Mouse (Mus musculus) heart, postnatal 25 days (tissue): ENCODE results near the gene Fcor. TPM values are rescaled to one million over a fixed set of nuclear protein-coding genes. Genes with fewer than 3 reads are reported as not detected.
A peak's percentile ranks its signal among the peaks of the same experiment; 100 is the strongest.

Source experiments
- DNase-seq: peaks from one replicate; pipeline ENCODE4 v3.0.0; 2022; ENCODE audit warnings: low spot score
- intact Hi-C: fragments of 180-260 bp; cut with DNase I; formaldehyde crosslinking; loops from one replicate; pipeline ENCODE4 v1.15.1; 2025
- total RNA-seq, 2 experiments: library from RNA; stranded (reverse); gene quantifications; 2 replicates each; pipeline ENCODE4 v1.2.3; 2021

Fcor gene
- total RNA-seq, result 1 to 10 TPM in 1 of 2 experiments, not detected in 1; 2.2 TPM

GRCm38 (mm10) chr8:3671980-3672491 is at the start of gene Fcor:
Gene Fcor, minus strand, starts transcription at chr8:3672362.
- intact Hi-C loops, result loop anchor here (1.0 to 2.0 kb wide), 4 partner anchors 47 to 313 kb away; partner anchors contain the start of gene Pcp2
- DNase-seq, result peak; percentile 53

GRCm38 (mm10) chr8:3721041-3721440 is 48.9 kb upstream of the Fcor start:
- DNase-seq, result no peak
- intact Hi-C loops, result no loop called here

GRCm38 (mm10) chr8:3720551-3720950 is 48.4 kb upstream of the Fcor start, which contains the start of gene Clec4g:
Gene Clec4g, minus strand, starts transcription at chr8:3720651.
- intact Hi-C loops, result no loop called here
- no peak for DNase-seq

GRCm38 (mm10) chr8:3718559-3718958 is 46.4 kb upstream of the Fcor start:
- peak; percentile 32 for DNase-seq
- intact Hi-C loops, result loop anchor here (5.0 kb wide), 1 partner anchor 239 kb away; no protein-coding TSS in a partner anchor

GRCm38 (mm10) chr8:3717321-3717954 is 45.3 kb upstream of the Fcor start:
- intact Hi-C loops, result loop anchor here (5.0 kb wide), 1 partner anchor 240 kb away; no protein-coding TSS in a partner anchor
- no peak for DNase-seq

GRCm38 (mm10) chr8:3711646-3712045 is 39.5 kb upstream of the Fcor start:
- DNase-seq, result no peak
- intact Hi-C loops, result no loop called here

GRCm38 (mm10) chr8:3710312-3710711 is 38.1 kb upstream of the Fcor start:
- intact Hi-C loops, result no loop called here
- no peak for DNase-seq

GRCm38 (mm10) chr8:3707611-3708010 is 35.4 kb upstream of the Fcor start:
- no peak for DNase-seq
- intact Hi-C loops, result no loop called here

- no peak for DNase-seq
- intact Hi-C loops, result no loop called here
Measured at GRCm38 (mm10) chr8:3705711-3706110, 33.5 kb upstream of the Fcor start.

GRCm38 (mm10) chr8:3701491-3701890 is 29.3 kb upstream of the Fcor start:
- DNase-seq, result no peak
- intact Hi-C loops, result no loop called here

- no peak for DNase-seq
- intact Hi-C loops, result no loop called here
Measured at GRCm38 (mm10) chr8:3694121-3694520, 22.0 kb upstream of the Fcor start, which contains the start of gene Fcer2a. Gene Fcer2a, minus strand, starts transcription at chr8:3694175.

GRCm38 (mm10) chr8:3690774-3691173 is 18.6 kb upstream of the Fcor start:
- no peak for DNase-seq
- intact Hi-C loops, result no loop called here

GRCm38 (mm10) chr8:3687537-3687936 is 15.4 kb upstream of the Fcor start:
- intact Hi-C loops, result no loop called here
- no peak for DNase-seq

- intact Hi-C loops, result no loop called here
- no peak for DNase-seq
Measured at GRCm38 (mm10) chr8:3685422-3685821, 13.3 kb upstream of the Fcor start.

- intact Hi-C loops, result no loop called here
- no peak for DNase-seq
Measured at GRCm38 (mm10) chr8:3684530-3684929, 12.4 kb upstream of the Fcor start.

GRCm38 (mm10) chr8:3683408-3684176 is 11.4 kb upstream of the Fcor start:
- no peak for DNase-seq
- intact Hi-C loops, result no loop called here

- DNase-seq, result no peak
- intact Hi-C loops, result no loop called here
Measured at GRCm38 (mm10) chr8:3682435-3682834, 10.3 kb upstream of the Fcor start.

GRCm38 (mm10) chr8:3679656-3680055 is 7.5 kb upstream of the Fcor start:
- DNase-seq, result no peak
- intact Hi-C loops, result no loop called here

- intact Hi-C loops, result no loop called here
- no peak for DNase-seq
Measured at GRCm38 (mm10) chr8:3679236-3679635, 7.1 kb upstream of the Fcor start.

- DNase-seq, result no peak
- intact Hi-C loops, result no loop called here
Measured at GRCm38 (mm10) chr8:3678831-3679230, 6.7 kb upstream of the Fcor start.

- intact Hi-C loops, result no loop called here
- DNase-seq, result no peak
Measured at GRCm38 (mm10) chr8:3676993-3677579, 4.9 kb upstream of the Fcor start.
